Mouse (Mus musculus) embryonic facial prominence, embryonic 12.5 days (tissue): Measurements from ENCODE around the gene 4930455H04Rik. TPM values are rescaled to one million over a fixed set of nuclear protein-coding genes. Genes with fewer than 3 reads are reported as not detected.

Experiments
- ATAC-seq: fragments of 200-750 bp; cut with Nextera tagmentation; 2 replicates; pipeline ENCODE4 v1.8.0; 2017; ENCODE audit not compliant: insufficient number of reproducible peaks, insufficient read depth, low FRiP score, low TSS enrichment
- H3K27ac ChIP-seq: fragments of 300-500 bp; sonication (generic); 2 replicates; pipeline ENCODE4 v1.5.1; 2016; ENCODE audit warnings: mild to moderate bottlenecking
- H3K27me3 ChIP-seq: fragments of 300-500 bp; sonication (generic); 2 replicates; pipeline ENCODE4 v1.6.1; 2016; ENCODE audit warnings: mild to moderate bottlenecking, moderate library complexity
- H3K36me3 ChIP-seq: fragments of 300-500 bp; sonication (generic); 2 replicates; pipeline ENCODE4 v1.6.1; 2016; ENCODE audit warnings: mild to moderate bottlenecking
- H3K4me1 ChIP-seq: fragments of 300-500 bp; sonication (generic); 2 replicates; pipeline ENCODE4 v1.6.1; 2016
- H3K4me2 ChIP-seq: fragments of 300-500 bp; sonication (generic); replicated peaks from 2 replicates; pipeline ENCODE4 v1.6.1; 2016; ENCODE audit warnings: mild to moderate bottlenecking, moderate library complexity
- H3K4me3 ChIP-seq: fragments of 300-500 bp; sonication (generic); 2 replicates; pipeline ENCODE4 v1.5.1; 2016; ENCODE audit warnings: mild to moderate bottlenecking
- H3K9ac ChIP-seq: fragments of 300-500 bp; sonication (generic); 2 replicates; pipeline ENCODE4 v1.6.1; 2016; ENCODE audit warnings: mild to moderate bottlenecking, moderate library complexity
- H3K9me3 ChIP-seq: fragments of 300-500 bp; sonication (generic); 2 replicates; pipeline ENCODE4 v1.6.1; 2016; ENCODE audit warnings: mild to moderate bottlenecking, moderate library complexity
- WGBS: fragments of 180-500 bp; shearing (Covaris S2); methylation state at CpG from one replicate; pipeline ENCODE4 v1.1.7; 2016; 5-methylcytosine and 5-hydroxymethylcytosine counted together
- polyA plus RNA-seq: library from polyadenylated mRNA; unstranded; fragments of >200 nt; fragmentation: Nextera tagmentation; extraction: Ambion mirVana; gene quantifications from 2 replicates; pipeline ENCODE4 v1.2.1, GENCODE M21; 2016

Gene 4930455H04Rik
- polyA plus RNA-seq, 1 experiment from 2014 or later = not detected

- ATAC-seq = no peak
- 90% methylated on average over 6 of the region's 6 CpGs for WGBS
Measured at GRCm38 (mm10) chr3:117007340-117007739, 39.3 kb downstream of the 4930455H04Rik start.

GRCm38 (mm10) chr3:117010182-117010581 lies 42.1 kb downstream of the 4930455H04Rik start:
- no peak for ATAC-seq
- Histone ChIP-seq H3K27ac (no peak overlapping the region), H3K4me1 (no peaks in the 10 kb centered on the region), H3K36me3 (no peaks in the 10 kb centered on the region), H3K27me3 (no peaks in the 10 kb centered on the region), H3K4me2 (no peak overlapping the region), H3K4me3 (no peak overlapping the region), H3K9me3 (no peaks in the 10 kb centered on the region), H3K9ac (no peak overlapping the region)
- 81% methylated on average over 6 of the region's 6 CpGs for WGBS

More at GRCm38 (mm10) chr3:117007340-117007739, 39.3 kb downstream of the 4930455H04Rik start:
- no peaks in the 10 kb centered on the region for H3K4me1 ChIP-seq
- no peak overlapping the region for H3K9ac ChIP-seq
- no peak overlapping the region for H3K4me2 ChIP-seq
- H3K27ac ChIP-seq = no peak overlapping the region
- no peaks in the 10 kb centered on the region for H3K27me3 ChIP-seq
- H3K9me3 ChIP-seq = no peaks in the 10 kb centered on the region
- H3K4me3 ChIP-seq = no peak overlapping the region
- no peaks in the 10 kb centered on the region for H3K36me3 ChIP-seq

GRCm38 (mm10) chr3:117020319-117020718 lies 52.3 kb downstream of the 4930455H04Rik start:
- Histone ChIP-seq H3K36me3 (no peaks in the 10 kb centered on the region), H3K9ac (no peak overlapping the region), H3K27ac (no peak overlapping the region), H3K27me3 (no peaks in the 10 kb centered on the region), H3K4me1 (no peaks in the 10 kb centered on the region), H3K9me3 (no peaks in the 10 kb centered on the region), H3K4me2 (no peak overlapping the region), H3K4me3 (no peak overlapping the region)
- WGBS = 93% methylated on average over 3 of the region's 3 CpGs
- no peak for ATAC-seq

- Histone ChIP-seq H3K4me1 (no peaks in the 10 kb centered on the region), H3K27me3 (no peaks in the 10 kb centered on the region), H3K4me3 (no peak overlapping the region), H3K36me3 (no peaks in the 10 kb centered on the region), H3K27ac (no peak overlapping the region), H3K9me3 (no peaks in the 10 kb centered on the region), H3K9ac (no peak overlapping the region), H3K4me2 (no peak overlapping the region)
- ATAC-seq = no peak
- 57% methylated on average over 7 of the region's 7 CpGs for whole genome bisulfite sequencing
Measured at GRCm38 (mm10) chr3:117021907-117022306, 53.8 kb downstream of the 4930455H04Rik start.

GRCm38 (mm10) chr3:117024111-117024510 lies 56.0 kb downstream of the 4930455H04Rik start:
- 83% methylated on average over 1 of the region's 1 CpGs for WGBS
- H3K4me1 ChIP-seq = no peaks in the 10 kb centered on the region

GRCm38 (mm10) chr3:117024557-117024956 lies 56.5 kb downstream of the 4930455H04Rik start:
- Histone ChIP-seq H3K27ac (no peak overlapping the region), H3K36me3 (no peaks in the 10 kb centered on the region), H3K9me3 (no peaks in the 10 kb centered on the region), H3K9ac (no peak overlapping the region), H3K4me2 (no peak overlapping the region), H3K4me1 (no peaks in the 10 kb centered on the region), H3K4me3 (no peak overlapping the region), H3K27me3 (no peaks in the 10 kb centered on the region)
- WGBS = 74% methylated on average over 5 of the region's 5 CpGs
- no peak for ATAC-seq

More at GRCm38 (mm10) chr3:117024111-117024510, 56.0 kb downstream of the 4930455H04Rik start:
- Histone ChIP-seq H3K4me3 (no peak overlapping the region), H3K9ac (no peak overlapping the region), H3K36me3 (no peaks in the 10 kb centered on the region), H3K9me3 (no peaks in the 10 kb centered on the region), H3K27ac (no peak overlapping the region), H3K27me3 (no peaks in the 10 kb centered on the region), H3K4me2 (no peak overlapping the region)
- ATAC-seq = no peak

GRCm38 (mm10) chr3:117025421-117025820 lies 57.4 kb downstream of the 4930455H04Rik start:
- H3K9ac ChIP-seq = no peak overlapping the region
- no peak overlapping the region for H3K4me3 ChIP-seq

More at GRCm38 (mm10) chr3:117025421-117025820, 57.4 kb downstream of the 4930455H04Rik start:
- H3K9me3 ChIP-seq = no peaks in the 10 kb centered on the region
- no peak overlapping the region for H3K27ac ChIP-seq
- no peaks in the 10 kb centered on the region for H3K4me1 ChIP-seq
- H3K27me3 ChIP-seq = no peaks in the 10 kb centered on the region
- no peaks in the 10 kb centered on the region for H3K36me3 ChIP-seq
- WGBS = 75% methylated on average over 3 of the region's 3 CpGs
- H3K4me2 ChIP-seq = no peak overlapping the region
- ATAC-seq = no peak

Other genes starting within 250 kb of the 4930455H04Rik start
- gene Agl, start 160.1 kb upstream of the 4930455H04Rik start, polyA plus RNA-seq = 17.2 and 19.3 TPM in 2 replicates
- 11.1 and 11.7 TPM in 2 replicates for gene Frrs1, start 108.8 kb upstream of the 4930455H04Rik start, polyA plus RNA-seq
- 6.5 and 7.3 TPM in 2 replicates for gene Palmd, start 720 bp downstream of the 4930455H04Rik start, polyA plus RNA-seq